Mouse (Mus musculus): ENCODE measurements around the gene Olfr961. TPM values are rescaled to one million over a fixed set of nuclear protein-coding genes. Genes with fewer than 3 reads are reported as not detected.

Olfr961 gene
- not detected for polyA plus RNA-seq (2014; fragmentation: Illumina TruSeq; extraction: RNeasy Lipid Tissue Mini Kit (QIAGEN cat#74804); ENCODE audit: low replicate concordance)

GRCm38 (mm10) chr9:39644785-39645184 is at the start of gene Olfr961:
TSS of gene Olfr961 (plus strand) at chr9:39645085.

DNA sequence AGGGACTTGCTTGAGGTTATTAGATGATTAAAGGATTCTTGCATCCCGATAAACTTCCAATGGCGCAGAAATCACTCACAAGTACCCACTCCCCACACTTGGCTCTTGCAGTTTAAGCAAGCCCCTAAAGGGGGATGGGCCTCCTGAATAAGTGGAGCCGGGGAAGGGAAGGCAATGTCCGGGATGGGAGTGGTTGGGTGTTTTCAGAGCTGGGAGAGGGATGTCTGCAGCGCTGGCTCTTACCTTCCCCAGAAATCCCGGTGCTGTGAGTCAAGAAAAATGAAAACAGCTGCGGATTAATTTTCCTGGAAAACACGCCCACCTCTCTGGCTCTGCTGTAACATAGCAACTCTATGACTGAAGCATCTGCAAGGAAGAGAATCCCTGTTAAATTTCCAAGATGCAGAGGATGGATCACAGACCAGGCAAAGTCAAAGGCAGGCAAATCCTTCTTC is 40.9 kb upstream of the Olfr961 start, which contains the start of gene AW551984:
TSS of gene AW551984 (minus strand) at position 405 of the 455 bp plus-strand sequence.

GRCm38 (mm10) chr9:39610355-39610754 is 34.5 kb upstream of the Olfr961 start, which contains the start of gene Olfr148:
TSS of gene Olfr148 (plus strand) at chr9:39610655.

DNA sequence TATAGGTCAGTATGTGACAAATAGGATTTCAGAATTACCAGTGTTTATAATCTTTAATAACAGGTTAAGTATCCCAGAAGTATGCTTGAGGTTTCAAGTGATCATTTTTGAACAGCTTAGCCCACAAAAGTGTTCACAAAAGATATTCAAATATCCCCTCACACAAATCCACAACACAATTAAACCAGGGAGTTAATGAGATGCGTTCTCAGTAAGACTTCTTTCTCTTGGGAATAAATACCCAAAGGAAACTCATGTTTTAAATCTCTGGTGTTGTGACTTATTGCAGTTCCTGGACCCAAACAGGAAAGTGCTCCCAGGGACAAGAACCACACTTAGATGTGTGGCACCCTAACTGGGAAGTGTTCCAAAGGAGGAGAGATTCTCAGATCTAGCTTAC is 23.8 kb upstream of the Olfr961 start, which contains the start of gene Olfr960:
TSS of gene Olfr960 (plus strand) at position 301 of the 400 bp plus-strand sequence.

DNA sequence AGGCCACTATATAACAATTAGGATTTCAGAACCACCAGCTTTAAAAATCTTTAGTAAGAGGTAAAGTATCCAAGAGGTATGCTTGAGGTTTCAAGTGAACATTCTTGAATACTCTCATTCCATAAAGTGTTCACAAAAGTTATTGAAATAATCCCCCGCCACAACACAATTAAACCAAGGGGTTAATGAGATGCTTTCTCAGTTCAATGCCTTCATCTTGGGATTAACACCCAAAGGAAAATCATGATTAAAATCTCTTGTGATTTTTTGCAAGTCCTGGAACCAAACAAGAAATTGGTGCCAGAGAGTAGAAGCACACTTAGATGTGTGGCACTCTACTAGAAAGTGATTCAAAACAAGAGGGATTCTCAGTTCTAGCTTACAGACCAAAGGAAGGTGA is 22.0 kb downstream of the Olfr961 start, which contains the start of gene Olfr963:
TSS of gene Olfr963 (plus strand) at position 301 of the 400 bp plus-strand sequence.

Other genes with a start within 250 kb of the Olfr961 start
- not detected for gene Olfr952, start 217.9 kb upstream of the Olfr961 start, polyA plus RNA-seq (2014; fragmentation: Illumina TruSeq; extraction: RNeasy Lipid Tissue Mini Kit (QIAGEN cat#74804); ENCODE audit: low replicate concordance)
- not detected for gene Olfr954, start 188.4 kb upstream of the Olfr961 start, polyA plus RNA-seq (2014; fragmentation: Illumina TruSeq; extraction: RNeasy Lipid Tissue Mini Kit (QIAGEN cat#74804); ENCODE audit: low replicate concordance)
- not detected for gene Olfr955, start 173.1 kb upstream of the Olfr961 start, polyA plus RNA-seq (2014; fragmentation: Illumina TruSeq; extraction: RNeasy Lipid Tissue Mini Kit (QIAGEN cat#74804); ENCODE audit: low replicate concordance)
- not detected for gene Olfr44, start 151.1 kb upstream of the Olfr961 start, polyA plus RNA-seq (2014; fragmentation: Illumina TruSeq; extraction: RNeasy Lipid Tissue Mini Kit (QIAGEN cat#74804); ENCODE audit: low replicate concordance)
- not detected for gene Olfr957, start 129.3 kb upstream of the Olfr961 start, polyA plus RNA-seq (2014; fragmentation: Illumina TruSeq; extraction: RNeasy Lipid Tissue Mini Kit (QIAGEN cat#74804); ENCODE audit: low replicate concordance)
- gene Olfr958, start 91.0 kb upstream of the Olfr961 start, polyA plus RNA-seq (2014; fragmentation: Illumina TruSeq; extraction: RNeasy Lipid Tissue Mini Kit (QIAGEN cat#74804); ENCODE audit: low replicate concordance), result not detected
- gene Olfr959, start 69.5 kb upstream of the Olfr961 start, polyA plus RNA-seq (2014; fragmentation: Illumina TruSeq; extraction: RNeasy Lipid Tissue Mini Kit (QIAGEN cat#74804); ENCODE audit: low replicate concordance), result not detected
- 1.5 TPM for gene AW551984, start 40.7 kb upstream of the Olfr961 start, polyA plus RNA-seq (2014; fragmentation: Illumina TruSeq; extraction: RNeasy Lipid Tissue Mini Kit (QIAGEN cat#74804); ENCODE audit: low replicate concordance)
- not detected for gene Olfr148, start 34.4 kb upstream of the Olfr961 start, polyA plus RNA-seq (2014; fragmentation: Illumina TruSeq; extraction: RNeasy Lipid Tissue Mini Kit (QIAGEN cat#74804); ENCODE audit: low replicate concordance)
- gene Olfr960, start 23.7 kb upstream of the Olfr961 start, polyA plus RNA-seq (2014; fragmentation: Illumina TruSeq; extraction: RNeasy Lipid Tissue Mini Kit (QIAGEN cat#74804); ENCODE audit: low replicate concordance), result not detected
- gene Olfr963, start 22.1 kb downstream of the Olfr961 start, polyA plus RNA-seq (2014; fragmentation: Illumina TruSeq; extraction: RNeasy Lipid Tissue Mini Kit (QIAGEN cat#74804); ENCODE audit: low replicate concordance), result not detected
- not detected for gene Olfr149, start 62.0 kb downstream of the Olfr961 start, polyA plus RNA-seq (2014; fragmentation: Illumina TruSeq; extraction: RNeasy Lipid Tissue Mini Kit (QIAGEN cat#74804); ENCODE audit: low replicate concordance)
- gene Olfr965, start 66.3 kb downstream of the Olfr961 start, polyA plus RNA-seq (2014; fragmentation: Illumina TruSeq; extraction: RNeasy Lipid Tissue Mini Kit (QIAGEN cat#74804); ENCODE audit: low replicate concordance), result not detected
- not detected for gene Olfr150, start 85.9 kb downstream of the Olfr961 start, polyA plus RNA-seq (2014; fragmentation: Illumina TruSeq; extraction: RNeasy Lipid Tissue Mini Kit (QIAGEN cat#74804); ENCODE audit: low replicate concordance)
- not detected for gene Olfr967, start 101.2 kb downstream of the Olfr961 start, polyA plus RNA-seq (2014; fragmentation: Illumina TruSeq; extraction: RNeasy Lipid Tissue Mini Kit (QIAGEN cat#74804); ENCODE audit: low replicate concordance)
- not detected for gene Olfr968, start 138.2 kb downstream of the Olfr961 start, polyA plus RNA-seq (2014; fragmentation: Illumina TruSeq; extraction: RNeasy Lipid Tissue Mini Kit (QIAGEN cat#74804); ENCODE audit: low replicate concordance)
- not detected for gene Olfr969, start 145.9 kb downstream of the Olfr961 start, polyA plus RNA-seq (2014; fragmentation: Illumina TruSeq; extraction: RNeasy Lipid Tissue Mini Kit (QIAGEN cat#74804); ENCODE audit: low replicate concordance)
- not detected for gene Olfr970, start 163.8 kb downstream of the Olfr961 start, polyA plus RNA-seq (2014; fragmentation: Illumina TruSeq; extraction: RNeasy Lipid Tissue Mini Kit (QIAGEN cat#74804); ENCODE audit: low replicate concordance)
- gene Olfr971, start 191.8 kb downstream of the Olfr961 start, polyA plus RNA-seq (2014; fragmentation: Illumina TruSeq; extraction: RNeasy Lipid Tissue Mini Kit (QIAGEN cat#74804); ENCODE audit: low replicate concordance), result not detected
- not detected for gene Olfr972, start 221.3 kb downstream of the Olfr961 start, polyA plus RNA-seq (2014; fragmentation: Illumina TruSeq; extraction: RNeasy Lipid Tissue Mini Kit (QIAGEN cat#74804); ENCODE audit: low replicate concordance)